Mouse (Mus musculus) liver, embryonic 14 days (tissue): ENCODE data around the gene Mab21l2. TPM values are rescaled to one million over a fixed set of nuclear protein-coding genes. Genes with fewer than 3 reads are reported as not detected.

Source experiments
- polyA plus RNA-seq: library from polyadenylated mRNA; depleted of rRNA; stranded (reverse); fragments of >200 nt; gene quantifications from 2 replicates; pipeline ENCODE4 v1.2.3, GENCODE M21; 2012; rRNA removed

The Mab21l2 gene
- 0.18 and 0.77 TPM in 2 replicates for polyA plus RNA-seq

DNA sequence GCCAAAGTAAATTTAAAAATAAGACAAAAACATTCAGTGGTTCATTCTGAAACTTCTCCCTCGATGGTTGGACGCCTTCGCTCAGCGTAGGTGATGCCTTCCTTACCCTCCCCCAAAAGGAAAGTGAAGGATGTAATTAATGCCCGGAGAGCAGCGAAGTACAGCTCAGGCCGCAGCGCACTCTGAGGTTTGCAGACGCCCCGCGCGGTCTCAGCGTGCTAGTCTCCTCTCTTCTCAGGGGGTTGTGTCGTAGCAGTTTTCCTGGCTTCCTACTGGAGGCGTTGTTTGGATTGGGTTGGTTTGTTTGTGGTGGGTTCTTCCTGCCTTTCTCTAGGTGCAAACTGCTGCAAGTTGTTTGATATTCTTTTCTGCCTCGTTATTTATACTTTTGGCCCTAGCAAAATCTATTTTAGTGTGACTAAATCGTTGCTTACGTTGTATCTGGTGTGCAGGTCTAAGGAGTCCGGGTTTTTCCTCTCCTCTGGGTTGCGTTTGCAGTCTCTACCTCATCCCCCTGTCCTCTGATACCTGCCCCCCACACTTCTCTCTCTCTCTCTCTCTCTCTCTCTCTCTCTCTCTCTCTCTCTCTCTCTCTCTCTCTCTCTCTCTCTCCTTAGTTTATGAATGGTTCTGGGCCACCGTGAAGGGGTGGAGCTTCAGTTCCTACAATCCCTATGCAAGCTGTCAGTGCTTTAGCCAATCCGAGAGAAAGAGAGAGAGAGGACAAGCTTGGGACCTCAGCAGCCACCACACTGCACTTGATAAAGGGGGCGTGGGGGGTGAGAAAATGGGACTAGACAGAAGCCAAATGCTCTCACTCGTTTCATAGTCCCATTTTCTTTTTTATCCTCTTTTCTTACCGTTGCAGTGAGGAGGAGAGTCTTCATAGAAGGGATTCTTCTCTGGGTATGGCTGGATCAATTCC lies at the start of gene Mab21l2:
TSS of gene Mab21l2 (minus strand) at position 539 of the 925 bp plus-strand sequence.

